Mouse (Mus musculus): ENCODE measurements at regions not wholly inside any gene's neighbourhood (a gene's known extent, or its start where the extent isn't known, plus 50 kb on each side); places are given as distances from the start of the nearest gene placed in this dataset.
"Not testable (repeated sequence)": the region's sequence is repeated elsewhere in the genome, so short reads cannot be mapped to it uniquely, and the experiment has no call there.

DNA sequence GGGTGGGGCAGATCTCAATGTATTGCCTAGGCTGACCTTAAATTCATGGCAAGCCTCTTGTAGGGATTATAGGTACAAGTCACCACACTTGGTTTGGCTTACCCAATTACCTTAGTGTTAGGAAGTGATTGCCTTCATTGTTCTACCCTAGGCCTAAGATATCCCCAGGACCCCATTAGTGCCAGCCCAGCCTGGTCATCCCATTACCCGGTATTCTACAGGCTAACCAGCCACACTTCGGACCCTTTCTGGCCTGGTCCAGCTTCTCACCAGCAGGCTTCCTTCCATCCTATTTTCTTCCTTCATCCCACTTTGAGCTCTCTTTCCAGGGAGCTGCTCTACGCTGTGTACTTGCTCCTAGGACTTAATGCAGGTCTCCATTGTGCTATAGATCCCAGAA lies 59.5 kb downstream of the Tex35 start:
- DNase-seq, result no peak

DNA sequence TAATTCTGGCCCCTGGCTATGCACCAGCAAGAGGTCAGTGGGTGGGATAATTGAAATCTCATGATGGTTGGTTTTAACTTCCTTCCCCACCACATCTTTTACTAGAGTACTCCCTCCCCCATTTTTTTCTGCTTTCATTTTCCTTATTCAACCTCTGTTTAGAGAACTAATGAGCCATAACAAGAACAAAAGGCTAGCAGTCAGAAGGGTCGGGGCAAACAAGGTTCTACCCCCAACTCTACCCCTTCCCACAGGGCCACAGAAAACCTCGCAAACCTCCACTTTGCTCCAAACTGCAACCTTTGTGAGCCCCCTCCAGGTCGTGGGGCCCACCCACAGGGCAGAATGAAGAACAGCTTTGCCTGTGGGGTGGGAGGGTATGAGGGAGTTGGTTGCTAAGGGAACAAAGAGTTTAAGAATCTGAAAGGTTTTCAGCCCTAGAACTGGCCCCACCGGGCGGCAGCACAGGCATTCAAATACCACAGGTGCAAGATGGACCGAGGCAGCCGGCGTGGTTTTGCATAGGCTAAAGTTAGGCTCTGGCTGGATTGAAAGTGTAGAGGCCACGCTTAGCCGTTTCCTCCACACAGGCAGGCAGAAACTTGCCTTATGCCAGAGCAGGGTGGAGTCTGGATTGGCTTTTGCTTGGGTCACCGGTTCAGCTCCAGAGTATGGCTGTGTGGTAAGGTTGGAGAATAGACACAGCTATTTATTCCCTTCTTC lies 60.1 kb downstream of the Tex35 start:
- peak; percentile 33 to 56 for DNase-seq

DNA sequence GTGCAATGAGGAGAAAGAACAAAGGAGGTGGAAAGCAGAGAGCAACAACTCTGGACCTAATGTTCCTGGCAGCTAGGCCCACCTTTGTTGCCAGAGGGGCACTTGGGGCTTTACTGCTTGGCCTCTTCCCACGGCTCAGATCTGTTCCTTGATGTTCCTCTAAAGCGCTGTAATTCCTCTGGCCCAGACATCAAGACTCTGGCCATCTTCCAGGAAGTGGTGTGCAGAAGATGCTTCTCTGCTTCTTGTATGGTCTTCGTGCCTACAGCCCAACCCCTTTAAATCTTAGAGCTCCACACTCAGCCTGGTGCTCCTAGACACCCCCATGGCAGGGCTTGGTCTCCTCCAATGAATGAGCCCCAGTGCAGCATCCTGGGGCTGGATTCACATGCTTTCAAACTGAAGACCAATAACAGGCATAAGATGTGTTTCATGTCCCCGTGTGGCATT lies 60.7 kb downstream of the Tex35 start:
- DNase-seq, result peak; percentile 20 to 34

DNA sequence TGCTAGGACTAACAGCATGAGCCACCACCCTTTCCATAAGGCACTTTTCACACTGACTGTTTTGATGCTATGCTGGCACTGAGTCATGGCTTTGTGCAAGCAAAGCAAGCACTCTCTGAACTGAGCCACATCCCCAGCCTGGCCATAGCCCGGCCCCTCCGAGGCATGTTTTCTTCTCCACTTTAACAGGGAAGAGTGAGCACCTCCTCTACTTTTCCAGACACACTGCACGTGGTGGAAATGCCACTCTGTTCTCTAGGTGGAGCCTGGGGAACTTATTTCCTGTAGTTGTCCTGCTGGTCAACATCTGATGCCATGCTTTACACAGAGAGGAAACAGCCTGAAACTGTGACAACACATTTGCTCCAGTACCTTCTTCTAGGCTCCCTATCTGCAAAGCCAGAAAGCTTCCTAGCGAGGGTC lies 61.7 kb downstream of the Tex35 start:
- no peak for DNase-seq

DNA sequence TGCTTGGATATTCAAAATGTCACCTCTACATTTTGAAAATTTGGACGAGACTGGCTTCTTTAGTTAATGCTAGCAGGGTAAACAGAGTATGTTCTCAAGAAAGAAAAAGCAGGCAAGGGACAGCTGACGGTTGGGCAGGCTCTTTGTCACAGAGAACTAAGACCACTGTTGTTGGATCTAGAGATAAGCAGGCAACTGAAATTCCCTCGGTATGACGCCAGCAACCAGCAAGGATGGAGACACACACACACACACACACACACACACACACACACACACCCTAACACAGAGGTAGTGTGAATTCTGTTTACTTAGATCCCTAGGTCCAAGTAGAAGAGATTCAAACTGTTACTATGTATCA lies 68.7 kb downstream of the Tex35 start:
- DNase-seq, result no peak

DNA sequence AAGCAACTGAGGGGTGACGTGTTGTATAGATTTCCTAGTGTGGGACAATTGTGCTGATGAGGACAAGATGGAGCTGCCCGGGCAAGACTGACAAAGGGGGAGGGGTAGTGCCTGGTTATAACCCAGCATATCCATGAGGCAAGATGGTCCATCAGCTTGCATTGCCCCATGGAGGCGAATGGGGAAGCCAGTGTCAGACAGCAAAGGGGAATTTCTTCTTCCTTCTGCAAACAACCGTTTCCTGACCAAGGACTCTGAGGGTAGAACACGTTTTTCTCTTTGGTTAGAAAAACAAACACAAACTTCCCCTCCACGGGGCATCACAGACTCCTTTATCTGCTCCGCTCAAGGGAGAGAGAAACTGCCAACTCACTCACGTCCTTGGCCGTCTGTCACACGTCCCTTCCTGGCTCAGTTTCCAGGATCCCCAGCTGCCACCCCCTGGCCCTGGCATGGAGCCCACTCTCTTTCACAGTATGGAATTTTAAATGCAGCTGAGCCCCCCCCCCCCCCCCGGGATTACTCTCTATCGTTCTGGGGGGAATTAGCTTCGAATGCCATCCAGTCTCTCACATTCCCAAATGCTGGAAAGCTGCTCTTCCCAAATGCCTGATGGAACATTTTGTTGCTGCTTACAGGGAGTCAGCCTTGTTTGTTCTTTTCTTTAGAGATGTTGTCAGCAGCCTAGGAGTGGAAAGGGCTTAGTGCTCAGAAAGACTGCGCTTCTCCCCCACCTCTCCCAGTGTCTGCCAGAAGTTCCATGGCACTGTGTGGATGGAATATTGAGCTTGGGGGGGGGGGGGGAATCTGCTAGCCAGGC lies 69.3 kb downstream of the Tex35 start:
- DNase-seq, result peak; percentile 43 to 46

DNA sequence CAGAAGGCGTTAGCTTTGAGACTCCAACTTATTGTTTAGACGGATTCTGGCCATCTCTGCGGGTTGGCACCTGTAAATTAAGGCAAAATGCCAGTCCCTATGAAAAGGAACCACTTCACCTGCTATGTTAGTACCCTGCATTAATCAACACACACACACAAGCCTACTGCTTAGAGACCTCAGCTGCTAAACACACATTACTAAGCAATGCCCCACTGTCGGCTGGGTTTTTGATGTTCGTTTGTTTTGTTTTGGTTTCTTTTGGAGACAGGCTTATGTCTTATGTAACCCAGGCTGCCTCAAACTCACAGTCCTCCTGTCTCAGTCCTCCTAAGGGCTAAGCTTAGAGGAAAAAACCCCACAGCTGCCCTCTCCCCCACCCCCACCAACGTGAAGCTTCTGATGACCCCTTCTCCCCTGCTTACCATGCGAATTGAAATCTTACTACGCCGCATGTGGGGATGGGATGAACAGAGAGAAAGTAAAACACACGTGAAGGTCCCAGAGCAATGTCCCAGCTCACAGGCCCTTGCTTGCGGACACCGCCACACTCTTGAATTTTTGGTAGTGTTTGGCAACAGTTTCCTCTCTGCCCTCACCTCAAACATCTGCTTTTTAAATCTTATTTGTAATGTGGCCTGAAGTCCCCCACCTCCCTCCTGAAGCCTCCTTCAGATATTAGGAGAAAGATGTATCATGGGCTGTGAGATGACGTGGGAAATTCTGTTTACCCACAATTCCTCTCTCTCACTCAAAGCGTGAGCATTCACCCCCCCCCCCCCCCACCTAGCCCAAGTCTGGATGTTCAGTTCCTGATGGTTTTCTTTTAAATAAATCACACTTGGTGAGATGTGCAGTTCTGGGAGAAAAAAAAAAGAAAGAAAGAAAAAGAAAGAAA lies 70.1 kb downstream of the Tex35 start:
- DNase-seq, result no peak

DNA sequence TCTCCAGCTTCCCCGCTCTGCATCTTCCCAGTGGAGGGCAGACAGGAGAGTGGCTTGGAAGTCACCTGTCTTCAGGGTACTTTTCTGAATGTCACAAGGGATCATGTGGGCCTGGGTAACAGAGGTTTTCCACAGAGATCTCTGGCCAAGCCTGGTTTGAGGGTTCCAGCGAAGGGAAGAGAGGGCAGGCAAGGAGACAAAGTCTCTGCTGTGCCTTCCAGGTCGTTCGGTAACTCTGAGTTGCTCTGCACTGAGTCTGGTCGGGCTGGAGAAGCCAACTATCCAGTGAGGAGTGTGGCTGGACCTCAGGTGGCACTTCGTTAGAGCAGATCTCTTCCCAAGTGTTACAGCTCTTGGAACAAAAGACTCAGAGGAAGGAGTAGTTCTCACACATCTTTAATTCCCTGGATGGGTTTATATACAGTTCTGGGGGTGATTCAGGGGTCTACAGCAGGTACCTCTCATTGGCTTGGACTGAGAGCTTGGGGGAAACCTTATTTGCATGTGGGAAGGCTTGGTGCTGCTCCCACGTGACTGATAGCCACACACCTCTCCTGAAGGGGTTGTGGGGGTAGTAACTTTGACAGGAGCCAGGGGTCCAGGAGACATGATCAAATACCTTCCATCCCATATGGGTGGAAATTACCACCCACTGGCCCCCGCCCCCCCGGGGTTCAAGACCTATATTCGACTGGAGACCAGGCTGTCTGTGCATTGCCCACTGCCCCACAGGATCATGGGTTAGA lies 71.1 kb downstream of the Tex35 start:
- no peak for DNase-seq

DNA sequence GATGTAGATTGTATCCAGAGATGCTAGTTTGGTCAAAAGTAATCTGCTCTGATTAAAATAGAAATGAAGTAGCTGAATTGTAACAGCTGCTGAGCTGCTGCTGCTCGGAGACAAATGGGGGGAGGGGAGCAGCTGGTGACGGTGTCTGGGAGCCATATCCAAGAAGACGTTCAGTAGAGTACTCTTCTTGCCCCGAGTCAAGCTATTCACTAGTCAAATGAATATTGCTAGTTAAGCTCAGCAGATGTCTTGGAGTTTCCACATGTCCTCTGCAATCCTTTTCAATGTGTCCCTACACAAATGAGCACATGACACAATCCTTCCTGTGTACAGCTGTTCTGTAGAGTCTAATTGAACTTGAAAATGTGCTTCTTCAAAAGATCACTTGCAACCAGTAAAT lies 71.7 kb downstream of the Tex35 start:
- DNase-seq, result no peak

DNA sequence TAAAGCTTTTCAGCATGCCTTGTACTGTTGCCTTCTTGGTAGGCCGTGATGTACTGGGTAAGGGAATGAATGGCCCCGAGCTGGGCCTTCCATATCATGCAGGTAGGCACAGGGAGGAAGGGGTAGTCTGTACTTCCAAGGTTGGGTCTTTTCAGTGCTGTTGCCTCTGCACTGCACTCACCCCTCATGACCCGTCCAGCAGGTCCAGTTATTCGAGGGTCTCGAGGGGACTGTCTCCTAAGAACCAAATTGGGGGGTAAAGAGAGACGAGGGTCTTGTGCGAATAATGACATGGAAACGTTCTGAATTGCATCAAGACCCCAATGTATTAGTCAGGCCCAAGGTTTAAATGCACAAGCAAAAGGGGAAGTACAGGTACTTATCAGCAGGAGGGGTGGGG lies 73.3 kb downstream of the Tex35 start:
- not testable (repeated sequence) for DNase-seq

DNA sequence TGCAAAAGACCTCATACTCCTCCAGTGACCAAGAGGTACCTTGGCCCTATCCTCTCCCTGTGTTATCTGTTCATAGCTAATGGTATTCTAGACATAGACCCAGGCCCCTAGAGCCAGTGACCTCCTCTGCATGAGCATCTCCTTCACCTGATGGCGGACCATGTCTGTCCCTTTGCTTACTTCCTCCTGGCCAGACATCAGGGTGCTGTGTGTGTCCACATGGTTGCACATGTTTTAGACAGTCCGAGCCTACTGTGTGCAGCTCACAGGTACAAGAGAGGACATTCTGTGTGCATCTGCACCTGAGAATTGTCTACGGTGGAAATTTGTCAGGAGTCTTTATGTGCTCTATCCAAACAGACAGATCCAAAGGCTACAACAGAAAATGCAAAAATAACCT lies 79.8 kb downstream of the Tex35 start:
- DNase-seq, result no peak

DNA sequence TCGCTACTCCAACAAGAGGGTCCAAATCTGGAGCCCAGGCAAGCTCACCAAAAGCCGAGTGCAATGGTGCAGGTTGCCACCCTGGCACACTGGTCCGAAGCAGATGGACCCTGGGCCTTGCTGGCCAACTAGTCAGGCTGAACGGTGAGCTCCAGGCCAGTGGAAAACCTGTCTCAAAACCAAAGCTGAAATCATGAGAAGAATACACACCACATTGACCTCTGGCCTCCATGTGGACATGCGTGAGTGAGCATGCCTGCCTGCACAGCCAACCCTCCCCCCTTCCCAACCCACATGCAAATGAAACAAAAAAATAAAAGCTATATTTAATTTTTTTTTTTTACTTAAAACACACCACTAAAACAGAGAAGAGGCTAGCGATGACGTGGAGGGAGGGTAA lies 80.8 kb downstream of the Tex35 start:
- DNase-seq, result peak; percentile 41 to 49

DNA sequence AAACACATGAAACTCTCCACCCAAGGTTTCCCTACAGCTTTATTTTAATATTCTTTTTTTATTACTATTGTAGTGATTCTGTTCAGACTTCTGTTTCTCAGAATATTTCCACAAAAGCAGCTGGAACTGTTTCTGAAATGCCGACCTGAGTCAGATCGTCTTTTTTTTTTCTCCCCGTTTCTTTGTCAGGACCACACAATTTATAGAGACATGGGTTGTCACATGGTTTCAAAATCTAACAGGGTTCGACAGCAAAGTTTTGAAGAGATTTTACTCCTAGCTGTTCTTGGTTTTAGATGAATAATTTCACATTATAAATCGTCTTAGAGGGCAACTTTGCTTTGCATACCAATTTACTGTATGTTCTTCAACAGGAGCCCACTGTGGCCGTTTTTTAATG lies 84.0 kb upstream of the Ralgps2 start:
- no peak for DNase-seq

DNA sequence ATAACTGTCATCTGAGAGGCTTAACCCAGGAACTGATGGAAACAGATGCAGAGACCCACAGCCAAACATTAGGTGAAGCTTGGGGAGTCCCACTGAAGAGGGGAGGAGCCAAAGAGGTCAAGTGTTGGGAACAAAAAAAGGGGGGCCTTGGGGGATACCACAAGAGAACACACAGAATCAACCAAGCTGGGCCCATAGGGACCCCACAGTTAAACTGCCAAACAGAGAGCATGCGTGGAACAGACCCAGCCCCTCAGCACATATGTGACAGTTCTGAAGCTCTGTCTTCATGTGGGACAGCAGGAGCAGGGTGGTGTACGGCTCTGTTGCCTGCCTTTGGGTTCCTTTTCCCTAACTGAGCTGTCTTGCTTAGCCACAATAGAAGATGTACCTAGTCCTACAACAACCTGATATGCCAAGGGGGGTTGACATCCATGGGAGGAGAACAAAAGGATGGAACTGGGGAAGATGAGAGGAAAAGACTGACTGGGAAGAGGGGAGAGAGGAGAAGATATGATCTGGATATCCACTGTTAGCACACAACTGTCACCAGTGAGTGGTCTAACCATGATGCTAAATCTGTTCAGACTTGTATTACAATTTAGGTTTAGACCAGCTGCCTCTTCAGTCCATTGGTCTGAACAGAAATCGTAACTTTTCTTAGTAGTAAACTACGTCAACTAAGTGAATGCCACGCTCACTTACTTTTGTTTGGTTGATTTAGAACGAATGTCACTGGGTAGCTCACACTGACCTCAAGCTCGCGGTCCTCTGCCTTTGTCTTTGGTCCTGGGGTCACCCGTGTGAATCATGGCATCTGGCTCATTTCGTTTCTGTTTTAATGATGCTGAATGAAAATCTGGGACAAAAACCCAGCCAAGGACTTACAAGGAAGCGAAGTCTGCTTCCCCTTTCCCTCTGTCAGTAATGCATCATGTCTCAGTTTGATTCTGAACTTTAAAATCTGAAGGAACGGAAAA lies 83.3 kb upstream of the Ralgps2 start:
- DNase-seq, result no peak

DNA sequence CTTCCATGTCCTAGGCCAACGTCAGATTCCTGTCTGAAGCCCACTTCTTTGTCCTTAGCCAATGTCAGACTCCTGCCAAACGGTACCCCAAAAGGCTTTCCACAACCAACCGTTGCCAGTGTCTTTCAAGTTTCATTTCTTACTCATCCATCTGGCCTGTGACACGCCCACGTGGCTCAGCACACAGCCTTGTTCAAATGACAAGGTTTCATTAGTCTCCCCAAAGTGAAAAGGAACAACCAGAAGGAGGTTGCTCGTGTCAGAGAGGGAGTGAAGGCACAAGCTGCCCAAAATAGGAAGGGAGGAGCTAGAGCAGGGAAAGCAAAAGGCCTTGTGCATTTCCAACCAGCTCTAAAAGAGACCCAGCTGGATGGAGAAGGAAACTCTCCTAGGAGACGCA lies 80.5 kb upstream of the Ralgps2 start:
- no peak for DNase-seq

DNA sequence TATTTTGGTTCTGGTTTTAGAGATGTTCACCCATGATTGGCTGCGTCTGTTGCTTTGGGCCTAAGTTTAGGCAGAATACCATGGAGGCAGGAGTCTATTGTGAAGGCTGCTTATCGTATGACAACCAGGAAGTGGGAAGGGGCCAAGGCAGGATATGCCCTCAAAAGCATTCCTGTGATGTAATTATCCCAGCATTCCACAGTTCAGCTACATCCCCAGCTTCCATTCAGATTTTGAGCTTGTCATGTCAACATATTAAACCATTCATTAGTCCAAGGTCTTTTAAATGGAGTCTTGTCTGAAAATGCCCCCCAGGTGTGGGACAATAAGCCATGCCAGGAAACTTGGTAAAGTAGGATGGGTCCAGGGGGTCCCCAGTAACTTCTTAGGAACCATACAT lies 79.3 kb upstream of the Ralgps2 start:
- no peak for DNase-seq

DNA sequence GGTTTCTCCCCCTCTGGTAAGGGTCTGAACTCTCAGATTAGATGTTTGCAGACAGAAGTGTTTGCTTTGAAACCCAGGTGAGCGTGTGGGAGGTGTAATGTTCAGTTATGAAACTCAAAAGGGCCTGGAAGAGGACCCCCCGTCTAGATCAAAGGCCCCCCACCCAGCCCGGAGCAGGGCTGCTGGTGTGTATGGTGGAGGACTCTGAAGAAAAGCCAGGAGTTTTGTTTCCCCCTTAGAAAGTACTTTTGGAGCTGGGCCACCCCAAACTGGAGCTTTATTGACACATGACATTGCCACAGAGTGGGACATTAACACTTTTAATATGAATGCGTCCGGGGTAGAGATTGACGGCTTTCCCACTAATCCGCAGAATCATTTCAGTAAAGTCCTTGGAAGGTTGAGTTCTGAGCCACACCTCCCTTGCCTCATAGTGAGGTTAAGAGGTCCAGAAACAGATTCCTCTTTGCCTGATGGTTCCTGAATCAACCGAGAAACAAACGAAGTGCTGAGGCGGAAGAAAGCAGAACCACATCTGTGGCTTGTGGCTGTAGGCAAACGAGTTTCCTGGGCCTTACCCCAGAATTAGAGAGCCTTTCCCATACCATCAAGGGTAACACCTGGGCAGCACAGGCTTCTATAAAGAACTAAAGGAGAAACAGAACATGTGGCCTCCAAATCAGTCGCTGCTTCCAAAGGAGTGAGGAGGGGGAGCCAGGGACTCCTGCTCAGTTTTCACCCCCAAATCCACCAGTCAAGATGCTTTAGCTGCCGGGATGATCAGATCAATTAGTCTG lies 78.0 kb upstream of the Ralgps2 start:
- no peak for DNase-seq

DNA sequence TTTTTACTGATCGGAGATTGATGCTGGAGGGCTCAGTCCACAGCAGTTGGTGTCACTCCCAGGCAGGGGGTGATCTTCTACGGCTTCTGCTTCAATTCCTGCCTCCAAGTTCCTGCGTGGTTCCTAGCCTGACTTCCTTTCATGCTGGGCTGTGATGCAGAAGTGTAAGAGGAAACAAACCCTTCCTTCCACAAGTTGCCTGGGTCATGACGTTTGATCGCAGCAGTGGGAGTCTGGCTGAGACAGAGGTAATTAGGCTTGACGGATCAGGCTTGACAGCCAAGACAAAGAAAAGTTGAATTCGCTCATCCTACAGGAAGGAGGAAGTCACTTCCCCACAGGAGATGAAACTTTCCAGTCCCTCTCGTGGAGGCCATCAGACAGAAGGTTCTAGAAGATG lies 77.2 kb upstream of the Ralgps2 start:
- peak; percentile 24 to 44 for DNase-seq

DNA sequence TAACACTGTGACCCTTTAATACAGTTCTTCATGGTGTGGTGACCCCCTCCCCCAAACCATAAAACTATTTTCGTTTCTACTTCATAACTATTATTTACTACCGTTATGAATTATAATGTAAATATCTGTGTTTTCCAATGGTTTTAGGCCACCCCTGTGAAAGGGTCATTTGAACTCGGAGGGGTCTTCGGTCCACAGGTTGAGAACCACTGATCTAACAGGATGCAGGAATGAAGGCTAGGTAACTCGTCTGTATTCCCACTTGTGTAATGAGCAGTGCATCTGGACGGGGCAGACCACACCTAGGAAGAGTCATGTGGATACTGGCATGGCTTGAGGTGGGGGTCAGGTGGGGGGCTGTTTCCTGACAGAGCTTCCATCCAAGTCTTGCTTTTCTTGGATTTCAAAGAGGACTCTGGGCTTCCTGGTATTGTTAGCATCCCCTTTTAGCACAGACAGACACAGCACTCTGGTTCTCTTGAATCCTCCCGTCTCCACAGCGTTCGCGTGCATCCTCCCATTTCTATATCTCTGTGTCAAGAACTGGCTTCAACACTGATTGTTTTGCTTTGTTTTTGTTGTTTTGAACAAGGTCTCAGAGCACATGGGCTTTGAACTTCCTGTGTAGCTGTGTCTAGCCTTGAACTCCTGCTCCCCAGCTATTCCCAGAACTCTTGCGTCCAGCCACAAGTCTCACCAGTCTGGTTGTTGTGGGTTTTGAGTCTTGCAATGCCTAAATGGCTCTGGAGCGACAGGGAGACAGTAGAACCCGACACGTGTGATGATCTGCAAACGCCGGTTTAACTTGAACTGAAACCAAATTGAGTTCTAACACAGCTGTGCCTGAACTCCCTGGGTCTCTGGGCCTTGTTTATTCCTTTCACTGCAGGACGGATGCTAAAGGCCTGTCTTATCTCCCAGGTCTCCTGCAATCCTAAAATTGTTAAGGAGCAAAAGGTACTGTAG lies 75.4 kb upstream of the Ralgps2 start:
- DNase-seq, result no peak

Data from kidney, postnatal 4 days (tissue).